Mouse (Mus musculus) cerebellum, adult 2 months (tissue): ENCODE measurements around the gene Pla2g1b.

Source experiments
- CTCF ChIP-seq: fragments of 200-500 bp; IDR thresholded peaks from 2 replicates; pipeline ENCODE4 v1.5.1; 2011; ENCODE audit warnings: low read depth, mild to moderate bottlenecking, control low read depth, low read length, moderate library complexity, borderline replicate concordance; ENCODE audit not compliant: insufficient read depth
- POLR2A ChIP-seq: fragments of 200-500 bp; IDR thresholded peaks from 2 replicates; pipeline ENCODE4 v1.6.1; 2011; ENCODE audit warnings: low read length, control low read depth, borderline replicate concordance; ENCODE audit not compliant: insufficient read depth

GRCm38 (mm10) chr5:115454422-115455090 lies 11.5 kb upstream of the Pla2g1b start:
- TF ChIP-seq CTCF (no peak), POLR2A (no peak)
